8 mouse cellular contexts compared by ENCODE assay signal in genomic region chr7:101349861-101350260, GRCm38 (mm10). TPM values are rescaled to one million over a fixed set of nuclear protein-coding genes. Genes with fewer than 3 reads are reported as not detected.
DNase-seq lines count a peak whose midpoint lies in the region; ATAC-seq and TF ChIP-seq lines count a peak whose summit lies in the region.

No protein-coding gene starts in this region.

- no peak for ATAC-seq in CD4-positive, CD25-positive, alpha-beta regulatory T cell, adult 4 months

- no peak for TF ChIP-seq POLR2A in brain, embryonic 14.5 days (IDR thresholded peaks at IDR 0.05; ENCODE audit: borderline replicate concordance, extremely low read depth, insufficient read depth, insufficient read length, poor library complexity, severe bottlenecking)

- TF ChIP-seq CTCF in brain, embryonic 14.5 days (IDR thresholded peaks at IDR 0.05; ENCODE audit: borderline replicate concordance, extremely low read depth, insufficient read depth, insufficient read length) = no peak

- DNase-seq in embryo, embryonic 10 days (ENCODE audit: low spot score) = peak; percentile 33
- DNase-seq in embryo, embryonic 9.5 days (ENCODE audit: extremely low spot score) = no peak
- peak; percentile 59 for DNase-seq in brain, embryonic 14.5 days (ENCODE audit: low read depth)
- peak; percentile 60 to 72 for DNase-seq in layer of hippocampus, adult 8-10 months (ENCODE audit: low spot score in 2 of 2)
- peak; percentile 35 for DNase-seq in mesoderm, embryonic 11.5 days (ENCODE audit: low read depth, low spot score)
- no peak for DNase-seq in adrenal gland, adult 8-10 months
- DNase-seq in kidney, adult 8-10 months = no peak

RNA-seq across cellular contexts. Expression of gene Arap1, which starts 2.0 kb away (rescaled TPM):
- 13.1 and 17.1 TPM in 2 replicates for polyA plus RNA-seq in brain, embryonic 14.5 days (2012; rRNA removed)
- total RNA-seq in layer of hippocampus, adult 8-10 months (2022) = 10 to 100 TPM; 18.0 to 32.8 (median 26.4) TPM
- polyA plus RNA-seq in CD4-positive, CD25-positive, alpha-beta regulatory T cell, adult 4 months (2017; shearing (Covaris generic)) = 10 to 100 TPM; 35.9 to 67.2 TPM
- total RNA-seq in adrenal gland, adult 8-10 months (2022) = 10 to 100 TPM; 34.8 to 67.7 (median 49.6) TPM

RNA-seq across cellular contexts. Expression of gene Stard10, which starts 33.0 kb away (rescaled TPM):
- 11.6 and 17.9 TPM in 2 replicates for polyA plus RNA-seq in brain, embryonic 14.5 days (2012; rRNA removed)
- 10 to 100 TPM; 25.3 to 28.8 (median 27.2) TPM for total RNA-seq in layer of hippocampus, adult 8-10 months (2022)
- 1 to 10 TPM in 1 of 2 experiments, under 1 TPM in 1; 0.76 to 4.8 TPM for polyA plus RNA-seq in CD4-positive, CD25-positive, alpha-beta regulatory T cell, adult 4 months (2017; shearing (Covaris generic))
- total RNA-seq in adrenal gland, adult 8-10 months (2022) = 100 to 1,000 TPM in 2 of 4 experiments, 10 to 100 TPM in 2; 39.3 to 195 (median 109) TPM

RNA-seq across cellular contexts. Expression of gene Atg16l2, which starts 47.8 kb away (rescaled TPM):
- polyA plus RNA-seq in brain, embryonic 14.5 days (2012; rRNA removed) = 21.6 and 29.6 TPM in 2 replicates
- 10 to 100 TPM; 45.2 to 54.5 (median 48.5) TPM for total RNA-seq in layer of hippocampus, adult 8-10 months (2022)
- polyA plus RNA-seq in CD4-positive, CD25-positive, alpha-beta regulatory T cell, adult 4 months (2017; shearing (Covaris generic)) = 10 to 100 TPM; 46.7 to 58.1 TPM
- 10 to 100 TPM; 20.8 to 49.8 (median 33.4) TPM for total RNA-seq in adrenal gland, adult 8-10 months (2022)

Comparison
In these comparisons a context has a peak if more than half of its experiments do, and no peak if none do; other contexts are left out.
1. DNase-seq: peak in embryo, embryonic 10 days (single experiment), brain, embryonic 14.5 days (single experiment), layer of hippocampus, adult 8-10 months (2 of 2) and mesoderm, embryonic 11.5 days (single experiment); none in embryo, embryonic 9.5 days (single experiment), adrenal gland, adult 8-10 months (single experiment) and kidney, adult 8-10 months (0 of 2).